Mouse (Mus musculus): Measurements from ENCODE around the gene Epha2.

The Epha2 gene

DNA sequence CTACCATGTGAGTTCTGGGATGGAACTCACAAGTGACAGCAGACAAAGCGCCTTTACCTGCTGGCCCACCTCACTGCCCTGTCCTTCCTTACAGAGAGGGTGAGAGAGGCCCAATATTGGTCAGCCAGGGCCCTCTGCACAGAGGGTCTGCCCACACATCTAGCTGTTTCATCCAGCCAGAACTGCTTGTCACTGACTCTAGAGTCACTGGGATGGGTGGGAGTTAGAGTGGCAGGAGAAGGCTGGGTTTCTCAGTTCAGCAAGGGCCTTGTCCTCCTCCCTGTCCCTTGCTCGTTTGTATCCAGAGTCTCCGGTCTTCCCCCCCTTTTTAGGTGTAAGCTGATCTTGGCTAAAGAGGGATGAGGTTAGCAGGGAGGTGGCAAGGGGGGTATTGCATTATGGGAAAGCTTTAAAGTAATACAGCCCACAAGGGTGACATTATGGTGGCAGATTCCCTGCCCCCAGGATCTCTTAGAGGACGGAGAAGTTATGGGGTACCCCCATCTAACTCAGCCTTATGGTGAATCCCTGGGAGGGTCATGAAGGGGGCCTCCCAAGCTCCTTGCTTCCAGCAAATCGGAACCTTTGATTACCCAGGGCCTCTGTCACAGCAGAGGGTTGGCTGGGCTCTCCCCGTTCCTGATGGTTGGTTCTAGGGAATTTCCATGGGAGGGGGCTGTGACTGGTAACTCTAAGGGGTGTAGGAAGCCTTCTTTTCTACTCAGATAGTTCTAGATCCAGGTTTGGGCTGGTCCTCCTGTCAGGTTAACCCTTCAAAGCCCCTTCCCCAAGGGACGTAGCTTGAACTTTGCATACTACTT lies 2.6 kb downstream of the Epha2 start:
- DNase-seq (ENCODE audit: low spot score in 2 of 2): no peak

DNA sequence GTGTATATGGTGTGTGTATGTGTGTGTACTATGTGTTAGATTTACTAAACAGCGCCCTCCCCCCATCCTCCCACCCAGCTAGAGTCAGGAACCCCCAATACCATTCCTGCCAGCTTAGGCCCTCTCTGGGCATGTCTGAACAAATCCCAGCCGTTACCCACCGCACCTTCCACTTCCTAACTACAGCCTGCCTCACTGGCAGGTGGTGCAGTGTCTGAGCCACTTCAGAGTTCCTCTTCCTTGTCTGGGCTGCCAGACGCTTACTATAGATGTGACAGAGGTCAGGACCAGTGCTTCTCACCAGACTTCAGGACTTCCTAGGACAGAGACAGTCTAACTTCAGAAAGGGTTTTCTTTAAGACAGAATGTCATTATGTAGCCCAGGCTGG lies 3.2 kb downstream of the Epha2 start:
- no peak for DNase-seq (ENCODE audit: low spot score in 2 of 2)

DNA sequence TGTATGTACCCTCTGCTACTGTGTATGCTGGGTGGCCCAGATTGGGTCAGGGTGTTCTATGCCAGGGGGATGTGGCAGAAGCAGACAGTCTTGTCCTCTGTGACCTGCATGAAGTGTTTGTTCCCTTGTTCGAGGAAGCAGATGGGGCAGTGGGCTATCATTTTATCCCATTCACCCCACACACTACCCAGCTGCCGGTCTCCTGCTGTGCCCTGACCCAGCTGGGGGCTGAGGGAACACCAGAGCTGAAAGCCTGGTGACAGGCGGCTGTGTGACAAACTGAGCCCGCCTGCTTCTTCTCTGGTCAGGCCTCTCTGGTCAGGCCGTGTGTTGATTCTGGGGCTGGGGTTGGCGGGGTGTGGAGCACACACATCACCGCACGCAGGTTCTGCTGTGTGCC lies 5.0 kb downstream of the Epha2 start:
- DNase-seq (ENCODE audit: low spot score in 2 of 2): no peak

- DNase-seq (ENCODE audit: low spot score in 2 of 2): no peak
Observed at GRCm38 (mm10) chr4:141308381-141308780, 7.3 kb downstream of the Epha2 start.

GRCm38 (mm10) chr4:141308857-141309772 lies 8.1 kb downstream of the Epha2 start:
- DNase-seq (ENCODE audit: low spot score in 2 of 2): no peak

GRCm38 (mm10) chr4:141309773-141310145 lies 8.7 kb downstream of the Epha2 start:
- no peak for DNase-seq (ENCODE audit: low spot score in 2 of 2)

- no peak for DNase-seq (ENCODE audit: low spot score in 2 of 2)
Observed at GRCm38 (mm10) chr4:141310191-141310606, 9.2 kb downstream of the Epha2 start.

DNA sequence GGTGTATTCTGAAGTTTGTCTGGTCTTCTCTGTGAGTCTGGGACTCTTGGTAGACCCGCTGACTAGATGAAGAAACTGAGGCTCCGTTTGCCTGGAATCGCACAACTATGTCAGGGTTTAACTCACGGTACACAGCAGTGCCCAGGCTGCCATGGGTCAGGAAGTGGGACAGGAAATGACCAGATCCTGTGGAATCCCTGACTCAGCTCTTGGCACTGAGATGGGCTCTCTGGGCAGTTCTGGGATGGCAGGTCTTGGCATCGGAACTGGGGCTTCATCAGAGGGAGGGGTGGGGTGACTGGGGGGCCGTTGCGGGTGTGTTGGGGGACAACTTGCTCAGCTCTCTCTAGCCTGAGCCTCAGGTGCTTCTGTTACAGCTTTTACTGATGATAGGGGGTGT lies 10.0 kb downstream of the Epha2 start:
- DNase-seq (ENCODE audit: low spot score in 2 of 2): no peak

GRCm38 (mm10) chr4:141311506-141311905 lies 10.5 kb downstream of the Epha2 start:
- no peak for DNase-seq (ENCODE audit: low spot score in 2 of 2)

DNA sequence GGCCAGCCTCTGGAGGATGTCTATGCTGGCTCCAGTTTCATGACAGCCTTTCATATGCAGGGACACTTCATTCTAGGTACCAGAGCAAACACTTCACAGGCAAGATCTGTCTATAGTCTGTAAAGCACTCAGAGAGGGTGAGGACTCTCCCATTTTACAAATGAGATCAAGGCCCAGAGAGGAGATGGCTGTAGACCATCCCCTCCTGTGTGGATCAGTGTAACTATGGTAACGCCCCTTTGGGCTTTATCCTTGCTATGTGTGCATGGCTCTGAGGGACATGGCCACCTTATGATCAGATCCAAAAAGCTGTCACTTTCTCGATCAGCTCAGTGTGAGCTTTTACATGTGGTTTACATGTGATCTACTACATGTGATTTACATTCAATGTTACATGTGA lies 10.9 kb downstream of the Epha2 start:
- no peak for DNase-seq (ENCODE audit: low spot score in 2 of 2)

- DNase-seq (ENCODE audit: low spot score in 2 of 2): no peak
Observed at GRCm38 (mm10) chr4:141312513-141313131, 11.6 kb downstream of the Epha2 start.

- DNase-seq (ENCODE audit: low spot score in 2 of 2): no peak
Observed at GRCm38 (mm10) chr4:141313481-141313880, 12.4 kb downstream of the Epha2 start.

- DNase-seq (ENCODE audit: low spot score in 2 of 2): no peak
Observed at GRCm38 (mm10) chr4:141313924-141314323, 12.9 kb downstream of the Epha2 start.

GRCm38 (mm10) chr4:141314745-141315144 lies 13.7 kb downstream of the Epha2 start:
- no peak for DNase-seq (ENCODE audit: low spot score in 2 of 2)

- no peak for DNase-seq (ENCODE audit: low spot score in 2 of 2)
Observed at GRCm38 (mm10) chr4:141316023-141316422, 15.0 kb downstream of the Epha2 start.

DNA sequence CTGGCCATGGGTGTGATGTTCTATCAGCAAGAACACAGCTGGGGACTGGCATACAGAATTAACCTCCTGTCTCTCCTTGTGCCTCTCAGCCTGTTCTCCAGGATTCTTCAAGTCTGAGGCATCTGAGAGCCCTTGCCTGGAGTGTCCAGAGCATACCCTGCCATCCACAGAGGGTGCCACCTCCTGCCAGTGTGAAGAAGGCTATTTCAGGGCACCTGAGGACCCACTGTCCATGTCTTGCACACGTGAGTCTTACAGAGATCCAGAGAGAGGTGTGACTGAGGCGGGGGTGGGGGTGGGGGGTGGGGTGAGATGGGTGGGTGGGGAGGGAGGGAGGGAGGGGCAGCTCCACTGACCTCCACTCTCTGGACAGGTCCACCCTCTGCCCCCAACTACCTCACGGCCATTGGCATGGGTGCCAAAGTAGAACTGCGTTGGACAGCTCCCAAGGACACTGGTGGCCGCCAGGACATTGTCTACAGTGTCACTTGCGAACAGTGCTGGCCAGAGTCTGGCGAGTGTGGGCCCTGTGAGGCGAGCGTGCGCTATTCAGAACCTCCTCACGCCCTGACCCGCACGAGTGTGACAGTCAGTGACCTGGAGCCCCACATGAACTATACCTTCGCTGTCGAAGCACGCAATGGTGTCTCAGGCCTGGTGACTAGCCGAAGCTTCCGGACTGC lies 15.6 kb downstream of the Epha2 start:
- DNase-seq (ENCODE audit: low spot score in 2 of 2): no peak

DNA sequence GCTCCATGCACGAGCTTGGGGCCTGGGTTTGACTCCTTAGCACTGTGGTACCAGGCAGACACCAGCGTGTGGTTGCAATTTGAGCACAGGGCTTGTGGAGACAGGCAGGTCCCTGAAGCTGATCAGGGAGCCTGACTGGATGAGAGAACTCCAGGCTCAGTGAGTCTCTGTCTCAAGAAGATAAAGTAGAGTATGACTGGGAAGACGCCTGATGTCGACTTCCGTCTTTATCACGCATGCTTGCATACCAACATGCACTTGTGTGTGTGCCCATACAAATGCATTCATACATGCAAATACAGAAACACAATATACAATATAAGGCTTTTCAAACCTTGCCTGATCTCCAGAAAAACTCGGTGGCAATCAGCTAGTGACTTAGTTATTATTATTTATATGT lies 16.9 kb downstream of the Epha2 start:
- no peak for DNase-seq (ENCODE audit: low spot score in 2 of 2)

DNA sequence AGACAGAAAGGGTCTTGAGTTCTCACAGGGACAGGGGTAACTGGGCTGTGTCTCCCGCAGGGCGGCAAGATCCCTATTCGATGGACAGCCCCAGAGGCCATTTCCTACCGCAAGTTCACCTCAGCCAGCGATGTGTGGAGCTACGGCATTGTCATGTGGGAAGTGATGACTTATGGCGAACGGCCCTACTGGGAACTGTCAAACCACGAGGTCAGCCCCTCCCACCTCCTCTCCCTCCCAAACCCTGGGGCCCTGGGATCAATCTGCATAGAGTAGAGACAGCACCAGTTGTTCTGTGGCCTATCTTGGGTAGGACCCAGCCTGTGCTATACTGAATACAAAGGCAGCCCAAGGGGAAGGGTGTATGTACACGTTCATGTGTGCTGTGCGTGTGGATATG lies 21.5 kb downstream of the Epha2 start:
- no peak for DNase-seq (ENCODE audit: low spot score in 2 of 2)

DNA sequence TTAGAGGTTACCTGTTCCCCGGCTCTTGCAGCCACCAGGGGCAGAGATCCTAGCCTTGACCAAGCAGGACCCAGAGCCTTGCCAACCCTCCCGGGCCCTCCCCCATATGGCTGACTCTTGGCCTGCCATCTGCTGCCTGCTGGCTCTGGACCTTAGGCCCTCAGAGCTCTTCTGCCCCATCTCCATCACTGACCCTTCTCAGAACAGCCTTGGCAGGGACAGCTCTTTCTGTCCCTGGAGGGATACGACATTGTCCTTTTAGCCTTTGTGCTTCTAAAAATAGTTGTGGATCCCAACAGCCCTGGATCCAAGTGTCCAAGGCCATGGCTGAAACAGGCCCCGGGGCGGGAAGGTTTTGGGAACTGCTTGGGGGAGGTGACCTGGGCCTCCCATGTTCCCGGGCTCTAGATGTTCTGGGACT lies 23.7 kb downstream of the Epha2 start:
- no peak for DNase-seq (ENCODE audit: low spot score in 2 of 2)

DNA sequence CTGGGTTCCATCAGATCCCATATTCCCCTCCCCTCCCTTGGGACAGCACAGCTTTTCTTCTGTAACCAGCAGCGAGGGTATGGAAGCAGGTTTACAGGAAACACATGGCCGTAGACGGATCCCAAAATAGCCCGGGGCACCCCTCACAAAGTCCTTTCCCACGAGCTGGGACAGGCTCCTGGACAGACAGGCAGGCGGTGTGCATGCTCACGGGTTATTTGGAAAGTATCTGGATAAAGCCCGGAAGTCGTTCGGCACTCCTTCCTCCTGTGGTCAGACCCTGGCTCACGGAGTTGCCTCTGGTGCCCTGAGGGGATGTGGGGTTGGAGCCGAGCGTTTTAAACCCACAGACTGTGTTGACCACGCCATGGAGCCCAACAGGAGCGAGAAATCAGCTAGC lies 24.6 kb downstream of the Epha2 start:
- DNase-seq (ENCODE audit: low spot score in 2 of 2): no peak

- no peak for DNase-seq (ENCODE audit: low spot score in 2 of 2)
Observed at GRCm38 (mm10) chr4:141327075-141327474, 26.0 kb downstream of the Epha2 start.

GRCm38 (mm10) chr4:141328742-141329141 lies 27.7 kb downstream of the Epha2 start:
- no peak for DNase-seq (ENCODE audit: low spot score in 2 of 2)

Data from spleen, postnatal 14 days (tissue).